Mouse (Mus musculus) embryonic facial prominence, embryonic 13.5 days (tissue): ENCODE results near the gene Ptges3. TPM values are rescaled to one million over a fixed set of nuclear protein-coding genes. Genes with fewer than 3 reads are reported as not detected.

Source experiments
- ATAC-seq: fragments of 200-750 bp; cut with Nextera tagmentation; 2 replicates; pipeline ENCODE4 v1.8.0; 2017; ENCODE audit warnings: low read depth; ENCODE audit not compliant: insufficient number of reproducible peaks, insufficient read depth, low FRiP score, low TSS enrichment
- H3K27ac ChIP-seq: fragments of 300-500 bp; sonication (generic); 2 replicates; pipeline ENCODE4 v1.5.1; 2015; ENCODE audit warnings: moderate library complexity, mild to moderate bottlenecking, inconsistent platforms
- H3K27me3 ChIP-seq: fragments of 300-500 bp; sonication (generic); 2 replicates; pipeline ENCODE4 v1.6.1; 2015; ENCODE audit warnings: mild to moderate bottlenecking, inconsistent platforms
- H3K36me3 ChIP-seq: fragments of 300-500 bp; sonication (generic); 2 replicates; pipeline ENCODE4 v1.6.1; 2015; ENCODE audit warnings: mild to moderate bottlenecking, inconsistent platforms
- H3K4me1 ChIP-seq: fragments of 300-500 bp; sonication (generic); 2 replicates; pipeline ENCODE4 v1.6.1; 2015; ENCODE audit warnings: inconsistent platforms
- H3K4me2 ChIP-seq: fragments of 300-500 bp; sonication (generic); 2 replicates; pipeline ENCODE4 v1.6.1; 2015; ENCODE audit warnings: moderate library complexity, mild to moderate bottlenecking, inconsistent platforms
- H3K4me3 ChIP-seq: fragments of 300-500 bp; sonication (generic); 2 replicates; pipeline ENCODE4 v1.5.1; 2015; ENCODE audit warnings: mild to moderate bottlenecking, inconsistent platforms
- H3K9ac ChIP-seq: fragments of 300-500 bp; sonication (generic); 2 replicates; pipeline ENCODE4 v1.6.1; 2015; ENCODE audit warnings: mild to moderate bottlenecking, inconsistent platforms
- H3K9me3 ChIP-seq: fragments of 300-500 bp; sonication (generic); 2 replicates; pipeline ENCODE4 v1.6.1; 2016; ENCODE audit warnings: inconsistent platforms
- whole genome bisulfite sequencing: fragments of 180-500 bp; shearing (Covaris S2); methylation state at CpG from one replicate; pipeline ENCODE4 v1.1.7; 2015; ENCODE audit warnings: mixed read lengths; 5-methylcytosine and 5-hydroxymethylcytosine counted together
- polyA plus RNA-seq: library from polyadenylated mRNA; unstranded; fragments of >200 nt; fragmentation: Nextera tagmentation; extraction: Ambion mirVana; gene quantifications from 2 replicates; pipeline ENCODE4 v1.2.1, GENCODE M21; 2015

Ptges3 gene
- 537 and 556 TPM in 2 replicates for polyA plus RNA-seq

- Histone ChIP-seq H3K9ac (peak within 1 kb of the TSS; percentile 96), H3K36me3 (peaks cover 9% of the 10 kb centered on the region), H3K27me3 (no peaks in the 10 kb centered on the region), H3K4me1 (peaks cover 23% of the 10 kb centered on the region), H3K27ac (peak within 1 kb of the TSS; percentile 99), H3K4me2 (peak within 1 kb of the TSS; percentile 76), H3K4me3 (peak within 1 kb of the TSS; percentile 99), H3K9me3 (no peaks in the 10 kb centered on the region)
- WGBS: under 1% methylated on average over 67 of the region's 72 CpGs
- peak; percentile 87 for ATAC-seq
Measured at GRCm38 (mm10) chr10:128058601-128059151, at the start of gene Ptges3. TSS of gene Ptges3 (plus strand) at chr10:128058954.

GRCm38 (mm10) chr10:128009735-128010134, 49.0 kb upstream of the Ptges3 start:
- WGBS: 79% methylated on average over 5 of the region's 5 CpGs
- H3K9me3 ChIP-seq: no peaks in the 10 kb centered on the region
- no peaks in the 10 kb centered on the region for H3K27me3 ChIP-seq
- H3K36me3 ChIP-seq: no peaks in the 10 kb centered on the region
- no peak for ATAC-seq
- H3K4me2 ChIP-seq: no peak overlapping the region
- no peak overlapping the region for H3K9ac ChIP-seq
- H3K27ac ChIP-seq: no peak overlapping the region
- no peak overlapping the region for H3K4me3 ChIP-seq
- H3K4me1 ChIP-seq: no peaks in the 10 kb centered on the region

- Histone ChIP-seq H3K36me3 (peaks cover 23% of the 10 kb centered on the region), H3K4me3 (peak within 1 kb of the TSS; percentile 66), H3K4me1 (no peaks in the 10 kb centered on the region), H3K9ac (peak within 1 kb of the TSS; percentile 79), H3K27me3 (no peaks in the 10 kb centered on the region), H3K27ac (peak within 1 kb of the TSS; percentile 81), H3K9me3 (no peaks in the 10 kb centered on the region), H3K4me2 (peak within 1 kb of the TSS; percentile 70)
- WGBS: 5% methylated on average over 31 of the region's 31 CpGs
- ATAC-seq: peak; percentile 75; the same call in 1 of the 2 replicates
Measured at GRCm38 (mm10) chr10:128015068-128015934, 43.5 kb upstream of the Ptges3 start, which contains the start of gene Prim1. TSS of gene Prim1 (plus strand) at chr10:128015168.

- Histone ChIP-seq H3K36me3 (peaks cover 81% of the 10 kb centered on the region), H3K4me2 (no peak overlapping the region), H3K4me1 (no peaks in the 10 kb centered on the region), H3K9me3 (no peaks in the 10 kb centered on the region), H3K27me3 (no peaks in the 10 kb centered on the region), H3K27ac (no peak overlapping the region), H3K4me3 (no peak overlapping the region), H3K9ac (no peak overlapping the region)
- ATAC-seq: no peak
- 94% methylated on average over 5 of the region's 5 CpGs for WGBS
Measured at GRCm38 (mm10) chr10:128022196-128022595, 36.6 kb upstream of the Ptges3 start.

- WGBS: 93% methylated on average over 10 of the region's 10 CpGs
- no peak for ATAC-seq
- Histone ChIP-seq H3K36me3 (peaks cover 84% of the 10 kb centered on the region), H3K27me3 (no peaks in the 10 kb centered on the region), H3K9me3 (no peaks in the 10 kb centered on the region), H3K4me1 (no peaks in the 10 kb centered on the region), H3K4me3 (no peak overlapping the region), H3K27ac (no peak overlapping the region), H3K4me2 (no peak overlapping the region), H3K9ac (no peak overlapping the region)
Measured at GRCm38 (mm10) chr10:128023496-128023895, 35.3 kb upstream of the Ptges3 start.

- Histone ChIP-seq H3K4me2 (no peak overlapping the region), H3K27ac (no peak overlapping the region), H3K9ac (no peak overlapping the region), H3K9me3 (no peaks in the 10 kb centered on the region), H3K4me1 (peaks cover 5% of the 10 kb centered on the region; the same call in 1 of the 2 replicates), H3K36me3 (peaks cover 57% of the 10 kb centered on the region), H3K27me3 (no peaks in the 10 kb centered on the region), H3K4me3 (no peak overlapping the region)
- no peak for ATAC-seq
- WGBS: 92% methylated on average over 7 of the region's 7 CpGs
Measured at GRCm38 (mm10) chr10:128029931-128030330, 28.8 kb upstream of the Ptges3 start.

- Histone ChIP-seq H3K4me2 (no peak overlapping the region), H3K4me3 (no peak overlapping the region), H3K27ac (no peak overlapping the region), H3K36me3 (peaks cover 49% of the 10 kb centered on the region), H3K4me1 (peaks cover 5% of the 10 kb centered on the region; the same call in 1 of the 2 replicates), H3K27me3 (no peaks in the 10 kb centered on the region), H3K9me3 (no peaks in the 10 kb centered on the region), H3K9ac (no peak overlapping the region)
- 72% methylated on average over 2 of the region's 2 CpGs for WGBS
- no peak for ATAC-seq
Measured at GRCm38 (mm10) chr10:128030860-128031259, 27.9 kb upstream of the Ptges3 start.

GRCm38 (mm10) chr10:128036746-128037425, 21.9 kb upstream of the Ptges3 start:
- ATAC-seq: no peak
- peak overlapping the region; percentile 99 for H3K9ac ChIP-seq
- no peaks in the 10 kb centered on the region for H3K9me3 ChIP-seq
- peak overlapping the region; percentile 98 for H3K27ac ChIP-seq
- H3K4me1 ChIP-seq: peaks cover 51% of the 10 kb centered on the region
- no peaks in the 10 kb centered on the region for H3K27me3 ChIP-seq
- 3% methylated on average over 10 of the region's 10 CpGs for WGBS
- peak overlapping the region; percentile 86 for H3K4me2 ChIP-seq
- H3K4me3 ChIP-seq: peak overlapping the region; percentile 98
- peaks cover 36% of the 10 kb centered on the region for H3K36me3 ChIP-seq

- no peak for ATAC-seq
- 64% methylated on average over 3 of the region's 3 CpGs for WGBS
Measured at GRCm38 (mm10) chr10:128037921-128038320, 20.8 kb upstream of the Ptges3 start.

GRCm38 (mm10) chr10:128039167-128039566, 19.6 kb upstream of the Ptges3 start:
- Histone ChIP-seq H3K27me3 (no peaks in the 10 kb centered on the region), H3K9ac (peak overlapping the region; percentile 51), H3K27ac (0 out of 2 replicates have a peak overlapping the region, but pooled peaks have one; percentile 17), H3K9me3 (no peaks in the 10 kb centered on the region), H3K4me3 (no peak overlapping the region), H3K4me1 (peaks cover 66% of the 10 kb centered on the region), H3K36me3 (peaks cover 57% of the 10 kb centered on the region), H3K4me2 (peak overlapping the region; percentile 86; the same call in 1 of the 2 replicates)
- ATAC-seq: no peak
- 38% methylated on average over 5 of the region's 5 CpGs for WGBS

More at GRCm38 (mm10) chr10:128037921-128038320, 20.8 kb upstream of the Ptges3 start:
- Histone ChIP-seq H3K4me3 (peak overlapping the region; percentile 6; the same call in 1 of the 2 replicates), H3K4me1 (peaks cover 57% of the 10 kb centered on the region), H3K4me2 (peak overlapping the region; percentile 86), H3K36me3 (peaks cover 44% of the 10 kb centered on the region), H3K27ac (no peak overlapping the region), H3K9ac (0 out of 2 replicates have a peak overlapping the region, but pooled peaks have one; percentile 28), H3K27me3 (no peaks in the 10 kb centered on the region), H3K9me3 (no peaks in the 10 kb centered on the region)

GRCm38 (mm10) chr10:128039858-128040257, 18.9 kb upstream of the Ptges3 start:
- no peak overlapping the region for H3K9ac ChIP-seq
- 65% methylated on average over 3 of the region's 3 CpGs for WGBS
- no peak overlapping the region for H3K4me2 ChIP-seq
- no peak for ATAC-seq
- H3K4me1 ChIP-seq: peaks cover 69% of the 10 kb centered on the region
- H3K4me3 ChIP-seq: no peak overlapping the region
- H3K27me3 ChIP-seq: no peaks in the 10 kb centered on the region
- no peaks in the 10 kb centered on the region for H3K9me3 ChIP-seq
- peaks cover 63% of the 10 kb centered on the region for H3K36me3 ChIP-seq
- H3K27ac ChIP-seq: no peak overlapping the region
